Mouse (Mus musculus): ENCODE measurements around the gene Snn. TPM values are rescaled to one million over a fixed set of nuclear protein-coding genes. Genes with fewer than 3 reads are reported as not detected.

Snn gene
- total and polyA plus RNA-seq, 3 experiments = 22.6 to 32.3 (median 23.9) TPM

DNA sequence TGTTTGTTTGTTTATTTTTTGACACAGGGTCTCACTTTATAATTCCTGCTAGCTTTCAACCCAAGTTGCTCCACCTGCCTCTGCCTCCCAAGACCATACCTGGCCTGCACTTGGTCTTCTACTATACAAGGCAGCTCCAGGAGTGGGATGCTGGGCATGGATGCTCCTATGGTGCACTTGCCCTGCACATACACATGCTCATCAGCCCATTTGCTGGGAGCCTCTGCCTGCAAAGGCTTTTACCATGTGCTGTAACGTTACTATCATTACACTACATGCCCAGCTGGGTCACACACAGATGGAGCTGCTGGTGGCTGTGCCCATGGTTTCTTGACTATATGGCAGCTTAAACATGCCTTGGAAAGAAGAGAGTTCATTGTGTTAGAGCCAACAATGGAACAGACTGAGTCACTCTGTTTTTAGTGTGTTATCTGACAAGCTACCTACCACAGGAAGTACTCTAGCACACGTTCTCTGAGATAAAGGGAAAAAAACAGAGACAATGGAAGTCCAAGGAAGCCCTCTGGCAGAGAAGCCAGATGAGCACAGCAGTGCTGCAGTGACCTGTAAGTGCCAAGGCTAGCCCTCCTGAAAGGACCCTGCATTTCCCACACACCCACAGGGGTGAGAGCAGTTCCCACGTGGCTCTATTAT is 17.6 kb downstream of the Snn start:
- Histone ChIP-seq H3K4me1 (ENCODE audit: control insufficient read depth, insufficient read depth, low read length) (peaks cover 5% of the 10 kb centered on the region), H3K9ac (ENCODE audit: low read depth, low read length) (no peak overlapping the region), H3K27ac (no peak overlapping the region), H3K27me3 (ENCODE audit: control insufficient read depth, insufficient read depth, low read length) (no peaks in the 10 kb centered on the region), H3K4me3 (no peak overlapping the region), H3K79me2 (replicated peaks; ENCODE audit: control insufficient read depth, insufficient read depth, low read length) (peaks cover 4% of the 10 kb centered on the region; the same call in 1 of the 2 replicates), H3K36me3 (ENCODE audit: control insufficient read depth, insufficient read depth, low read length) (peaks cover 8% of the 10 kb centered on the region)
- WGBS = 28% methylated on average over 3 of the region's 3 CpGs
- no peak for DNase-seq
- intact Hi-C loops (cut with DNase I) = no loop called here
- TF ChIP-seq POLR2A (IDR thresholded peaks at IDR 0.05; ENCODE audit: insufficient read depth, low read depth, low read length) (no peak), EP300 (IDR thresholded peaks at IDR 0.05; ENCODE audit: insufficient read depth, low read depth, low read length) (no peak), CTCF (IDR thresholded peaks at IDR 0.05) (no peak)

DNA sequence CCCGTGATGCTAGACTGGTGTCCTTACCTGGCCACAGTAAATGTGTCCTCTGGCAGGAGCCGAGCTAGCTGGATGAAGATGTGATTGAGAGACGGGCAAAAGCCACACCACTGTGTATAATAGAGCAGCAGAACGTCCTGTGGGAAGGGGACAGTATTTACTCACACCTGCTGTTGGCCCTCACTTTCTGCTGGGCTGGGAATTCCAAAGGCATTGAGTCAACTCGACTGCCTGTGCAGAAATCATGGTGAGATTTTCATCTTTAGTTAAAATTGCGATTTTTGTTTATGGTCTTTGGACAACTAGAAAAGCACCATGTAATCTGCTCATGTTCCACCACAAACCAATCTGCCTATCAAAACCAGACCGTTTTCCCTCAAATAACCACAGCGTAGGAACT is 23.4 kb downstream of the Snn start:
- no peak for TF ChIP-seq EP300 (IDR thresholded peaks at IDR 0.05; ENCODE audit: insufficient read depth, low read depth, low read length)
- no peak for TF ChIP-seq POLR2A (IDR thresholded peaks at IDR 0.05; ENCODE audit: insufficient read depth, low read depth, low read length)
- no peak for TF ChIP-seq CTCF (IDR thresholded peaks at IDR 0.05)
- H3K36me3 ChIP-seq (ENCODE audit: control insufficient read depth, insufficient read depth, low read length) = peaks cover 4% of the 10 kb centered on the region
- no peak for DNase-seq
- H3K4me1 ChIP-seq (ENCODE audit: control insufficient read depth, insufficient read depth, low read length) = no peaks in the 10 kb centered on the region
- H3K9ac ChIP-seq (ENCODE audit: low read depth, low read length) = no peak overlapping the region
- no peak overlapping the region for H3K4me3 ChIP-seq
- no peak overlapping the region for H3K27ac ChIP-seq
- 89% methylated on average over 8 of the region's 8 CpGs for WGBS
- H3K79me2 ChIP-seq (replicated peaks; ENCODE audit: control insufficient read depth, insufficient read depth, low read length) = no peaks in the 10 kb centered on the region
- intact Hi-C loops (cut with DNase I) = no loop called here
- H3K27me3 ChIP-seq (ENCODE audit: control insufficient read depth, insufficient read depth, low read length) = no peaks in the 10 kb centered on the region

DNA sequence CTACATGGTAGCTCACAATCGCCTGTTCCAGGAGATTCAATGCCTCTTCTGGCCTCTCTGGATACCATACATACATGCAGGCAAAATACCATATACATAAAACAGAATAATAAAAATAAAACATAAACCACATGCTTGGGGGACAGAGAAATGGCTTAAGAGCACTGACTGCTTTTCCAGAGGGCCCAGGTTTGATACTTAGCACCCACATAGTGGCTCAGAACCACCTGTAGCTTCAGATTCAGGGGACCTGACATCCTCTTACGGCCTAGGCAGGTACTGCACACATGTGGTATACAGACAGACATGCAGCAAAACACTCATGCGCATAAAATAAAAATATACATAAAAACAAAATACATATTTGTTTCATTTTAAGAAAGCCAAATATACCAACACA is 25.6 kb downstream of the Snn start:
- Histone ChIP-seq H3K27ac (no peak overlapping the region), H3K9ac (ENCODE audit: low read depth, low read length) (no peak overlapping the region), H3K4me1 (ENCODE audit: control insufficient read depth, insufficient read depth, low read length) (peaks cover 7% of the 10 kb centered on the region), H3K36me3 (ENCODE audit: control insufficient read depth, insufficient read depth, low read length) (peaks cover 12% of the 10 kb centered on the region), H3K4me3 (no peak overlapping the region), H3K27me3 (ENCODE audit: control insufficient read depth, insufficient read depth, low read length) (no peaks in the 10 kb centered on the region), H3K79me2 (replicated peaks; ENCODE audit: control insufficient read depth, insufficient read depth, low read length) (no peaks in the 10 kb centered on the region)
- 94% methylated on average over 3 of the region's 3 CpGs for WGBS
- intact Hi-C loops (cut with DNase I) = no loop called here
- TF ChIP-seq CTCF (IDR thresholded peaks at IDR 0.05) (no peak), POLR2A (IDR thresholded peaks at IDR 0.05; ENCODE audit: insufficient read depth, low read depth, low read length) (no peak), EP300 (IDR thresholded peaks at IDR 0.05; ENCODE audit: insufficient read depth, low read depth, low read length) (no peak)
- DNase-seq = no peak

GRCm38 (mm10) chr16:11086856-11087588 is 26.3 kb downstream of the Snn start:
- TF ChIP-seq POLR2A (IDR thresholded peaks at IDR 0.05; ENCODE audit: insufficient read depth, low read depth, low read length) (no peak), CTCF (IDR thresholded peaks at IDR 0.05) (peak; percentile 44), EP300 (IDR thresholded peaks at IDR 0.05; ENCODE audit: insufficient read depth, low read depth, low read length) (no peak)
- no peak overlapping the region for H3K9ac ChIP-seq (ENCODE audit: low read depth, low read length)
- peaks cover 20% of the 10 kb centered on the region for H3K36me3 ChIP-seq (ENCODE audit: control insufficient read depth, insufficient read depth, low read length)
- whole genome bisulfite sequencing = 67% methylated on average over 5 of the region's 5 CpGs
- no peak overlapping the region for H3K4me3 ChIP-seq
- H3K27me3 ChIP-seq (ENCODE audit: control insufficient read depth, insufficient read depth, low read length) = no peaks in the 10 kb centered on the region
- intact Hi-C loops (cut with DNase I) = no loop called here
- peaks cover 12% of the 10 kb centered on the region for H3K4me1 ChIP-seq (ENCODE audit: control insufficient read depth, insufficient read depth, low read length)
- no peak for DNase-seq
- H3K79me2 ChIP-seq (replicated peaks; ENCODE audit: control insufficient read depth, insufficient read depth, low read length) = no peaks in the 10 kb centered on the region
- H3K27ac ChIP-seq = no peak overlapping the region

- peaks cover 35% of the 10 kb centered on the region for H3K36me3 ChIP-seq (ENCODE audit: control insufficient read depth, insufficient read depth, low read length)
- no peaks in the 10 kb centered on the region for H3K27me3 ChIP-seq (ENCODE audit: control insufficient read depth, insufficient read depth, low read length)
- peak overlapping the region; percentile 44 for H3K27ac ChIP-seq
These were observed 30.3 kb downstream of the Snn start for GRCm38 (mm10) chr16:11090836-11091570.

More at GRCm38 (mm10) chr16:11090836-11091570, 30.3 kb downstream of the Snn start:
- no peak overlapping the region for H3K4me3 ChIP-seq
- peaks cover 23% of the 10 kb centered on the region for H3K4me1 ChIP-seq (ENCODE audit: control insufficient read depth, insufficient read depth, low read length)
- intact Hi-C loops (cut with DNase I) = loop anchor here (5.0 kb wide), 1 partner anchor 54 kb away; no protein-coding TSS in a partner anchor
- no peaks in the 10 kb centered on the region; the same call in 1 of the 2 replicates for H3K79me2 ChIP-seq (replicated peaks; ENCODE audit: control insufficient read depth, insufficient read depth, low read length)
- no peak overlapping the region for H3K9ac ChIP-seq (ENCODE audit: low read depth, low read length)
- 52% methylated on average over 10 of the region's 10 CpGs for WGBS
- no peak for TF ChIP-seq EP300 (IDR thresholded peaks at IDR 0.05; ENCODE audit: insufficient read depth, low read depth, low read length)
- TF ChIP-seq POLR2A (IDR thresholded peaks at IDR 0.05; ENCODE audit: insufficient read depth, low read depth, low read length) = no peak
- no peak for TF ChIP-seq CTCF (IDR thresholded peaks at IDR 0.05)
- DNase-seq = no peak
